Mouse (Mus musculus): ENCODE results near the gene Ccdc33. TPM values are rescaled to one million over a fixed set of nuclear protein-coding genes. Genes with fewer than 3 reads are reported as not detected.

The Ccdc33 gene
- polyA plus RNA-seq, 1 experiment from 2014 or later: 0.07 TPM

DNA sequence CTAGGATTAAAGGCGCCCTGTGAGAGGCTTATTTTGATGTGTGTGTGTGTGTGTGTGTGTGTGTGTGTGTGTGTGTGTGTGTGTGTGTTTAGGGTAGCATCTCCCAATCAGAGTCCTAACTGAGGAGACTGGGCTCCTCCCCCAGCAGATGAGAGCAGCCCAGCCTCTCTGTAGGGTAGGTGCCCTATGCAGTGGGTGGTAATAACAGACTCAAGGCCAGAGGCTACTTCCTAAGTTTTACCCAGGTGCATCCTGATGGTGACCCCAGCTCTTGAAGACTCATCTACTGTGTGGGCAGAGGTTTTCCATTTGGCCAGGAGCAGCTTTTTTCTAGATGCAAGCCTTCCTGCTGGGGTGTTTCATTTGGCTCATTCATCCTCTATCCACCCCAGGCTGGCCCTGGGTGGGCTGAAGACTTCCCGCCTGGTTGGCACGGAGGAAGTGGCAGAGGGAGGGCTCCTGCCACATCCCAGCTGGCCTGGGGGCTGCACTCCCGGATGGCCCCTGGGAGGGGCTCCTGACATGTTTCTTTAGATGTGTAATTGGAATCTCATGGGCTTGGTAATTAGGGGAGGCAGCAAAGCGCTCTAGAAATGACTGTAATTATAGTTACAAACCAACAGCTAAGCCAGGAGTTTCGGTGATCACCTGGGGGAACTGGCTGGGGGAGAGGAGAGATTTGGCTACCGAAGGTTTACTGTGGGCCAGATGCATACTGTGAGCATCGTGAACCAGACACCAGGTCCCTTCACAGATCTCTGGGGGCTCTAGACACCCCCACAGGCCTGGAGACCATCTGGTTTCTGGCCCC, 125.6 kb downstream of the Ccdc33 start:
- Histone ChIP-seq H3K4me2 (no peak overlapping the region), H3K36me3 (no peaks in the 10 kb centered on the region), H3K9me3 (no peaks in the 10 kb centered on the region), H3K9ac (no peak overlapping the region), H3K27ac (replicated peaks) (no peak overlapping the region), H3K4me3 (no peak overlapping the region), H3K4me1 (peaks cover 8% of the 10 kb centered on the region), H3K27me3 (replicated peaks) (peaks cover 39% of the 10 kb centered on the region)
- ATAC-seq (ENCODE audit: extremely low read depth, insufficient number of reproducible peaks, low FRiP score, low TSS enrichment): no peak
- 62% methylated on average over 8 of the region's 8 CpGs for WGBS

DNA sequence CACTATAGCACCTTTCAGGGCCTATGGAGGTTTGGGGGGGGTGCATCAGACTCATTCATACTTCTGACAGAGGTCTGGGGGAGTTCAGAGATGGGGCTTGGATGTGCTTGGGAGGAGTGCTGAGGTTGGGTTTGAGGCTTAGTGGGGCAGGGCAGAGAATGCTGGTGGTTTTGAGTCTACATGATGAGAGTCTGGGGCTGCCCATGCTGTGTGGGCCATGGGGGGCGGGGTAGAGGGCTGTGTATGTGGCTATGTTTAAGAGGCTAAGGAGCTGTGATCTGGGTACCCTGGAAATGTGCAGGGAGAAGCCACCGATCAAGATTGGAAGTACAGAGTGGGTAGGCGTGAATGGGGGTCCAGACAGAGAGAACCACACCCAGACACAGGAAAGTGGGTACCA, 126.6 kb downstream of the Ccdc33 start:
- Histone ChIP-seq H3K9me3 (no peaks in the 10 kb centered on the region), H3K4me3 (no peak overlapping the region), H3K36me3 (no peaks in the 10 kb centered on the region), H3K27ac (replicated peaks) (no peak overlapping the region), H3K4me1 (0 out of 2 replicates have a peak, but pooled peaks cover 3% of the 10 kb centered on the region), H3K27me3 (replicated peaks) (peaks cover 38% of the 10 kb centered on the region), H3K9ac (no peak overlapping the region), H3K4me2 (no peak overlapping the region)
- 71% methylated on average over 3 of the region's 3 CpGs for WGBS
- ATAC-seq (ENCODE audit: extremely low read depth, insufficient number of reproducible peaks, low FRiP score, low TSS enrichment): no peak

DNA sequence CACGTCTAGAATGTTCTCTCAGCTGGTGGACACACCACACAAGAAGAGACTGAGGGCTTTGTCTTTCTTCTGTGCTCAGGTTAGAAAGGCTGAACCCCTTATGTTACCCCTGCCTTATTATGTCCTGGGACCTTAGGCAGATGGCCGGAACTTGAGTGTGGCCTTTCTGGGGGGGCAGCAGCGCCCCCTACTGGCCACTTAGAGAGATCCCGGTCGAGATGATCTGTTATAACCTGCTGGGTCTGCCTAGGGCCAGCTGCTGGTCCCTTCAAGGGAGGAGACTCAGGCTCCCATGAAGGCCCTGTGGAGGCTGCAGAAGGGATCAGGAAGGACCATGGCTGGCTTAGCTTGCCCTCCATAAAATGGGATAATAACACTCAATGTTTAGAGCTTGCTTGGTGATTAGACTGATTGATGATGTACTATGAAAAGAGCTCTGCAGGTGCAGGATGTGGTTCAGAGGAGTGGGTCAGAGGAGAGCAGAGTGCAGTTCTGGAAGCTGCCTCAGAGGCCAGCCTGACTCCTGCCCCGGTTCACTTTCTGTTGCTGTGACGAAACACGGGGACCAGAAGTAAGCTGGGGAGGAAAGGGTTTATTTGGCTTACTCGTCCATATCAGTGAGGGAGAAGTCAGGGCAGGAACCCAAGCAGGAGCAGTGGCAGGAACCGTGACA, 128.0 kb downstream of the Ccdc33 start:
- no peaks in the 10 kb centered on the region for H3K9me3 ChIP-seq
- 25% methylated on average over 10 of the region's 10 CpGs for WGBS
- ATAC-seq (ENCODE audit: extremely low read depth, insufficient number of reproducible peaks, low FRiP score, low TSS enrichment): no peak
- H3K4me3 ChIP-seq: no peak overlapping the region
- H3K27me3 ChIP-seq (replicated peaks): peaks cover 31% of the 10 kb centered on the region
- 0 out of 2 replicates have a peak, but pooled peaks cover 3% of the 10 kb centered on the region for H3K4me1 ChIP-seq
- no peak overlapping the region for H3K9ac ChIP-seq
- no peak overlapping the region for H3K27ac ChIP-seq (replicated peaks)
- H3K36me3 ChIP-seq: no peaks in the 10 kb centered on the region
- no peak overlapping the region for H3K4me2 ChIP-seq

DNA sequence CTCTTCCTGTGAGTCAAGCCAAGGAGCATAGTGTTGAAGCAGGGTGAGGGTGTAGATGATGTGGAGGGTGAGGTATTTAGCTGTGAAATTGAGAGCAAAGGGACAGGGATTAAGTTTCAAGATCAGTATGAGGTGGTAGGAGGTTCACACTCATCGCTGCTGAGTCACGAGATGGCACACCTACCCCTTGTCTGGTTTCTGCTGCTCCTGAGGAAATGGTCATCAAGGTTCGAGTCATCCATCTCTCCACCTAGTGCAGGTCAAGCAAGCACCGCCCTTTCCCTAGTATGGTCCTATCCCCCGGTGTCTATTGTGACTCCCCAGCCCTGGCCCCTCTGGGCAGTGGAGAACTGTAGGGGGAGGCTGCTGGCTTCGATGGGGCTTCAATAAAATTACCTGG, 129.3 kb downstream of the Ccdc33 start:
- no peaks in the 10 kb centered on the region for H3K9me3 ChIP-seq
- peaks cover 24% of the 10 kb centered on the region; the same call in 1 of the 2 replicates for H3K27me3 ChIP-seq (replicated peaks)
- no peak for ATAC-seq (ENCODE audit: extremely low read depth, insufficient number of reproducible peaks, low FRiP score, low TSS enrichment)
- WGBS: 77% methylated on average over 6 of the region's 6 CpGs
- no peak overlapping the region for H3K27ac ChIP-seq (replicated peaks)
- no peaks in the 10 kb centered on the region for H3K36me3 ChIP-seq
- no peak overlapping the region for H3K9ac ChIP-seq
- 0 out of 2 replicates have a peak, but pooled peaks cover 3% of the 10 kb centered on the region for H3K4me1 ChIP-seq
- H3K4me2 ChIP-seq: no peak overlapping the region
- no peak overlapping the region for H3K4me3 ChIP-seq

DNA sequence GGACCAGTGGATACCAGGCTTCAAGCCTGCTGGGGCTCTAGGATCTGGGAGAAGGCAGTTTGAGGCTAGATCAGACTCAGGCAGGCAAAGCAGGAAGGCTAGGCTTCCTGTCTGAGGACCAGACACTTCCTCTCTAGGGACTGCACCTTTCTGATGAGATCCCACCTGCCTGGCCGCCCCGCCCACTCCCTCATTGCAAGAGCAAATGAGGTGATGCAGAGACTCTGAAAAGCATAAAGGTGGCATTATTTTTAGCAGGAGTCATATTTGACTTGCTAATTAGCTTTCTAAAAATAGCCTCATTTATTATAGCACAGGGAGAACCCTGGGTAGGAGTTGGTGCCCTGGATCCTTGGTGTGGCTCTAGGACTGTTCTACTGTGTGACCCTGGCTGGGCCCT, 130.5 kb downstream of the Ccdc33 start:
- Histone ChIP-seq H3K4me3 (no peak overlapping the region), H3K36me3 (no peaks in the 10 kb centered on the region), H3K9me3 (no peaks in the 10 kb centered on the region), H3K4me1 (0 out of 2 replicates have a peak, but pooled peaks cover 3% of the 10 kb centered on the region), H3K4me2 (no peak overlapping the region), H3K9ac (no peak overlapping the region), H3K27ac (replicated peaks) (no peak overlapping the region), H3K27me3 (replicated peaks) (peaks cover 24% of the 10 kb centered on the region; the same call in 1 of the 2 replicates)
- 90% methylated on average over 2 of the region's 2 CpGs for WGBS
- no peak for ATAC-seq (ENCODE audit: extremely low read depth, insufficient number of reproducible peaks, low FRiP score, low TSS enrichment)

DNA sequence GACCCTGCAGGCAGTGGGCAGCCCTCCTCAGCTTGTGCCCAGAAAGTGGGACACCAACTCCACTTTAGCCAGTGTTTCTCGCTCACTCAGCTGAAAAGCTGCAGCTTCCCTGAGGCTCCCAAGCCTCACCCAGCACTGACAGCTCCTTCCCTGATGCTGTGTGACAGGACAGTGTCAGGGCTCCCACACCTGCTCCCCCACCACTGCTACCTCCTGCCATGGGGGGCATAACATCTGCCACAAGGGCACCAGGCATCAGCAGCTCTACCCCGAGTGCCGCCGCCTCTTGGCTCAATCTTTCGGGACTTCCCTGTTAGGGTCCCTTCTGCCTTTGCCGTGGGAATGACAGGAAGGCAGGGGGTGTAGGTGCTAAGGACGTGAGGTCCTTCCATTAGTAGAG, 132.3 kb downstream of the Ccdc33 start:
- Histone ChIP-seq H3K27ac (replicated peaks) (no peak overlapping the region), H3K9ac (no peak overlapping the region), H3K4me2 (no peak overlapping the region), H3K27me3 (replicated peaks) (peaks cover 18% of the 10 kb centered on the region; the same call in 1 of the 2 replicates), H3K4me3 (no peak overlapping the region), H3K9me3 (no peaks in the 10 kb centered on the region), H3K36me3 (no peaks in the 10 kb centered on the region), H3K4me1 (0 out of 2 replicates have a peak, but pooled peaks cover 3% of the 10 kb centered on the region)
- ATAC-seq (ENCODE audit: extremely low read depth, insufficient number of reproducible peaks, low FRiP score, low TSS enrichment): no peak
- 51% methylated on average over 7 of the region's 7 CpGs for WGBS

DNA sequence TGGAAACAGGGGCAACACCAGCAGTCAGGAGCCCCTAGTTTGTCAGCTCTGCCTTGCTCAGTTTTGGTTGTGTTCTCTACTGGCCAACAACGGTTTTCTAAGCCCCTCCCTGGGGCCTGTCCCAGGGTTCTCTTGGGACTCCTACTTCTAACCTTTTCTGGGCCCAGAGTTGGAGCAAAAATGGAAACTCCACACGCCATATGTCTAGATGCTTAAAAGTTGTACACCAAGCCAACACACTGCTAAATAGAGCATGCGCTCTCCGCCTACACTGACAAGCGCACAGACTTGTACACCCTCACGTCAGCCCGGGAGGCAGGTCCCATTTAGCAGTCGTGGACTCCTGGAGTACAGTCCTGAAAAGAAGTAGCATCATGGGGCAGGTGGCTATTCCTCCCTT, 133.3 kb downstream of the Ccdc33 start:
- 88% methylated on average over 8 of the region's 8 CpGs for WGBS

DNA sequence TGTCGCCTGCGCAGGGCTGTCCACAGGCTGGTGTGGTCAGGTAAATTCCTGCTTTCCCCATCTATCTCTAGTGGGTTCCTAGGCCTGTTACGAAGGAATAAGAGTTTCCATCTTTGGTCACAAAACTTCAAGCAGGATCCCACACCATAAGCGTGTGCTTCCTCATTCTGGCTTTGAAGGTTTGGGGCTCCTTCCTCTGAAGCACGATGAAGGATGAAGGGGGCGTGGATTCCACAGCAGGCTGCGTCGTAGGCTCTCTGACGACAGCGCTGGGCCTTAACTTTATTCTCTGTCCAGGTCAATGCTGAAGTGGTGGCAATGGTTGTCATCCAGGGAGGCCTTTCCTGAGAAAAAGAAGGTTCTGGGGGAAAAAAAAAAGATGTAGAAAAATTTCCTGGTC, 138.1 kb downstream of the Ccdc33 start:
- Histone ChIP-seq H3K9me3 (0 out of 2 replicates have a peak, but pooled peaks cover 4% of the 10 kb centered on the region), H3K4me3 (no peak overlapping the region), H3K36me3 (no peaks in the 10 kb centered on the region), H3K4me2 (no peak overlapping the region), H3K4me1 (peaks cover 3% of the 10 kb centered on the region; the same call in 1 of the 2 replicates), H3K9ac (no peak overlapping the region), H3K27me3 (replicated peaks) (peaks cover 2% of the 10 kb centered on the region; the same call in 1 of the 2 replicates), H3K27ac (replicated peaks) (no peak overlapping the region)
- 79% methylated on average over 10 of the region's 10 CpGs for WGBS
- ATAC-seq (ENCODE audit: extremely low read depth, insufficient number of reproducible peaks, low FRiP score, low TSS enrichment): no peak

More for the DNA sequence above, 133.3 kb downstream of the Ccdc33 start:
- Histone ChIP-seq H3K4me2 (no peak overlapping the region), H3K36me3 (no peaks in the 10 kb centered on the region), H3K27me3 (replicated peaks) (peaks cover 18% of the 10 kb centered on the region; the same call in 1 of the 2 replicates), H3K4me3 (no peak overlapping the region), H3K4me1 (0 out of 2 replicates have a peak, but pooled peaks cover 3% of the 10 kb centered on the region), H3K9me3 (no peaks in the 10 kb centered on the region), H3K9ac (no peak overlapping the region), H3K27ac (replicated peaks) (no peak overlapping the region)
- no peak for ATAC-seq (ENCODE audit: extremely low read depth, insufficient number of reproducible peaks, low FRiP score, low TSS enrichment)

DNA sequence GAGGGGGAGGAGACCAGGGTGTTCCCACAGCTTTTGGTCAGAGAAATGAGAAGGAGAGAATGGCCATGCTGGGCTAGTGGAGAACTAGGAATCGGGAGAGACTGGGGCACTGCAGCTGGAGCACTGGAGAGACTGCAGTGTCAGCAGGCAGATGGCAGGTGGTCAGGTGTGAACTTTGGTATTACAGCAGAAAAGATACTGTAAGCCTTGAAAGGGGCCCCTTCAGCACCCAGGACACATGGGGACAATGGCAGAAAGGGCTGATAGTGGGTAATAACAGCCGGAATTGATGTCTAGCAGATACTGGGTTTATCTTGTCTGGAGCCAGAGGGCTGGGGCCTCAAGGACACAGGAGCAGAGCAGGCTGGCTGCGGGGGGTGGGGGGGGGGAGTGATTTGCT, 139.8 kb downstream of the Ccdc33 start:
- no peak overlapping the region for H3K9ac ChIP-seq
- H3K27me3 ChIP-seq (replicated peaks): no peaks in the 10 kb centered on the region; the same call in 1 of the 2 replicates
- no peak overlapping the region for H3K27ac ChIP-seq (replicated peaks)
- WGBS: 21% methylated on average over 3 of the region's 3 CpGs
- no peak for ATAC-seq (ENCODE audit: extremely low read depth, insufficient number of reproducible peaks, low FRiP score, low TSS enrichment)
- no peak overlapping the region for H3K4me3 ChIP-seq
- H3K9me3 ChIP-seq: 0 out of 2 replicates have a peak, but pooled peaks cover 4% of the 10 kb centered on the region
- H3K4me1 ChIP-seq: peaks cover 7% of the 10 kb centered on the region
- H3K36me3 ChIP-seq: no peaks in the 10 kb centered on the region
- H3K4me2 ChIP-seq: no peak overlapping the region

Data from heart, embryonic 13.5 days (tissue).